Mouse (Mus musculus) brain, embryonic 18.5 days (tissue): Measurements from ENCODE around the gene Myt1l.
A peak's percentile ranks its signal among the peaks of the same experiment; 100 is the strongest.

Experiments used
- DNase-seq: peaks from one replicate; pipeline ENCODE4 v3.0.0-alpha.2; 2012; ENCODE audit warnings: low read depth, low spot score

Gene Myt1l

GRCm38 (mm10) chr12:29561222-29561621 lies 33.0 kb downstream of the Myt1l start:
- DNase-seq = no peak

GRCm38 (mm10) chr12:29569311-29569710 lies 41.1 kb downstream of the Myt1l start:
- DNase-seq = no peak

GRCm38 (mm10) chr12:29570351-29570750 lies 42.2 kb downstream of the Myt1l start:
- no peak for DNase-seq

GRCm38 (mm10) chr12:29571613-29572012 lies 43.4 kb downstream of the Myt1l start:
- no peak for DNase-seq

- no peak for DNase-seq
These were observed 65.6 kb downstream of the Myt1l start for GRCm38 (mm10) chr12:29593787-29594186.

GRCm38 (mm10) chr12:29599916-29600315 lies 71.7 kb downstream of the Myt1l start:
- no peak for DNase-seq

GRCm38 (mm10) chr12:29601223-29601622 lies 73.0 kb downstream of the Myt1l start:
- DNase-seq = no peak

- DNase-seq = no peak
These were observed 76.5 kb downstream of the Myt1l start for GRCm38 (mm10) chr12:29604659-29605058.

- no peak for DNase-seq
These were observed 76.9 kb downstream of the Myt1l start for GRCm38 (mm10) chr12:29605124-29605523.

GRCm38 (mm10) chr12:29606221-29606620 lies 78.0 kb downstream of the Myt1l start:
- DNase-seq = no peak

- no peak for DNase-seq
These were observed 89.6 kb downstream of the Myt1l start for GRCm38 (mm10) chr12:29617746-29618145.

- no peak for DNase-seq
These were observed 93.3 kb downstream of the Myt1l start for GRCm38 (mm10) chr12:29621530-29621929.

GRCm38 (mm10) chr12:29627956-29628750 lies 100.0 kb downstream of the Myt1l start:
- DNase-seq = no peak

GRCm38 (mm10) chr12:29629875-29630538 lies 101.8 kb downstream of the Myt1l start:
- DNase-seq = peak; percentile 49

- no peak for DNase-seq
These were observed 106.3 kb downstream of the Myt1l start for GRCm38 (mm10) chr12:29634509-29634908.

GRCm38 (mm10) chr12:29639543-29640196 lies 111.5 kb downstream of the Myt1l start:
- no peak for DNase-seq

GRCm38 (mm10) chr12:29640201-29640600 lies 112.0 kb downstream of the Myt1l start:
- DNase-seq = no peak

GRCm38 (mm10) chr12:29642915-29643314 lies 114.7 kb downstream of the Myt1l start:
- DNase-seq = no peak

- no peak for DNase-seq
These were observed 115.9 kb downstream of the Myt1l start for GRCm38 (mm10) chr12:29644091-29644490.

- no peak for DNase-seq
These were observed 116.5 kb downstream of the Myt1l start for GRCm38 (mm10) chr12:29644721-29645120.

GRCm38 (mm10) chr12:29649510-29650152 lies 121.4 kb downstream of the Myt1l start:
- DNase-seq = no peak

GRCm38 (mm10) chr12:29652516-29652915 lies 124.3 kb downstream of the Myt1l start:
- no peak for DNase-seq
